Mouse (Mus musculus) lung, postnatal 36 days (tissue): ENCODE measurements around the gene Sh2d3c.

ENCODE experiments used
- DNase-seq: peaks from one replicate; pipeline ENCODE4 v3.0.0; 2022; ENCODE audit warnings: mixed read lengths

Sh2d3c gene

DNA sequence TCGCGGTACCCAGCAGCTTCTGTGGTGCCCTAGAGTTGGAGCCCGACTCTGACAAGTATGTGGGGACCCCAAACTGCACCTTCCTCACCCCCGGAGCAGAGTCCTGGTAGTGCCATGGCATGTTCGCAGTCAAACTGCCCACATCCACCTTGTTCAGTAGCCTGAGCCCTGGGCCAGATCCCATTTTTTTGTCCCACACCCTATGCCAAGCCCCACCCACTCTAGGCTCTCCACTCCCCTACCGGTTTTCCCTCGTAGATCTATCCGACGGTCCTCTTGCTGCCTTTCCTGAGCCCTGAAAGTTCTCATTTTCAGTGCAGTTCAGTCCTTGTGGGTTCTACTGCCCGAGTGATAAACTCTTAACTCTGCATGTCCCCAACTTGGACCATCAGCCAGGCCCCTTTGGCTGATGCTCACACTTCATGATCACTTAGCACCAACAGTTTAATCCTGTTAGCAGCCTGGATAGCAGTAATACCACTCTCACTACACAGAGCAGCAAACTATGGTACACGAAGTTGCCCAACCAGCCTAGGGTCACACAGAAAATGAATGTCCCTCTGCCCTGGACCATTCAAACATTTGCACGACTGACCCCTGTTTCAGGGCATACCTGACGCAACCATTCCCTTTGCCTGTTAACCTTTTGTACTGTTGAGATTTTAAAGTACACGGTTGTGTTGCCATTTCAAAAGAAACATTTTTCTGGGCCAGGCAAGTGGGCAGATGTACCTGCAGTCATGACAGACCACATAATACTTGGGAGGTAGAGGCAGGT, 19.7 kb upstream of the Sh2d3c start:
- DNase-seq = no peak

DNA sequence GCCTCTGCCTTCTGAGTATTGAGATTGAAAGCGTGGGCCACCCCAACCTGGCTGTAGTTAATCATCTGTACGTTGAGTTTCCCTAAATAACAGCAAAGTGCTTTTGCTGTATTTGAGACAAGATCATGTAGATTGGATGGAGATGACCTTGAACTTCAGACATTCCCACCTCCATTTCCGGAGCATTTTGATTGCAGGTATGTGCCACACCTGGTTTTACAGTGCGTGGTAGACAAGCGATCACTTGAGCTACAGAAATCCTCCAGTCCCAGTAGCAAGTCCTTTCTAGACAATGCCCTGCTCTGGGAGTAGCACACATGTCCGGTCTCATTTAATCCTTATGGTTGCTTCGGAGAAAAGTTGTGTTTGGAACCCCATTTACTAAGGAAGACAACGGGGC, 17.8 kb upstream of the Sh2d3c start:
- no peak for DNase-seq

DNA sequence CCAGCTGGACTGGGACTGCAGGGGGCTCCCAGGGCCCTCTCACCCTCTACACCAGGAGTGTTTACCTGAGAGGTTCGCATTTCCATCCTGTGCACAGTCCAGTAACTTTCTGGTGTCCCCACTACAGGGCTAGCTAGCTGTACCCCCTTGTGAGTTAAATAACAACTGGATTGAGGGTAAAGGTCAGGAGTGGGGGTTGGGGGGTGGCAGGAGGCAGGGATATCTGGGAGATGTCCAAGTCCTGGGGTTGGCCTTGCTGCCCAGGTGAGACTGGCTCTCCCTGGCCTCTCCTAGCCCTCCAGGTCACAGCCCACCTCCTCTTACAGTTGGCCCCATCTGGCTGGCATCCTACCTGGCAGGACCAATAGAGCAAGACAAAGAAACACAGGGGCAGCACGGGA, 16.8 kb upstream of the Sh2d3c start, which contains the start of gene Fpgs:
TSS of gene Fpgs (minus strand) at position 125 of the 401 bp plus-strand sequence.
- no peak for DNase-seq

DNA sequence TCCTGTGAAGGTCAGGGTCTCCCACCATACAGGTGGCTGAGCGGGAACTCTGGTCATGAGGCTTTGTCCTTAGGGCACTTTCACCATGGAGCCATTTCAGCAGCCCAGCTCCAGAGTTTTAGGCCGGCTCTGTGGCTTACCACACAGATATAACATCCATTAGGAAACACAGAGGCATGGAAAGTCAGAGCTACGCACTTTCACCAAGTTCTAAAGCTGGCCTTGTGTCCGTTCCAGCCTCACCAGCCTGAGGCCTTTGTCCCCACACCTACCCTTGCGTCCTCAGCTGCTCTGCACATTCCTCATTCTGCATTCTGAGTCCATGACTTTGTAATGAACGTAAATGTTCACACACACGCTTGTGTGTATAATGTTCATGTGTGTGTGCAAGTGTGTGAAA, 15.8 kb upstream of the Sh2d3c start:
- no peak for DNase-seq

DNA sequence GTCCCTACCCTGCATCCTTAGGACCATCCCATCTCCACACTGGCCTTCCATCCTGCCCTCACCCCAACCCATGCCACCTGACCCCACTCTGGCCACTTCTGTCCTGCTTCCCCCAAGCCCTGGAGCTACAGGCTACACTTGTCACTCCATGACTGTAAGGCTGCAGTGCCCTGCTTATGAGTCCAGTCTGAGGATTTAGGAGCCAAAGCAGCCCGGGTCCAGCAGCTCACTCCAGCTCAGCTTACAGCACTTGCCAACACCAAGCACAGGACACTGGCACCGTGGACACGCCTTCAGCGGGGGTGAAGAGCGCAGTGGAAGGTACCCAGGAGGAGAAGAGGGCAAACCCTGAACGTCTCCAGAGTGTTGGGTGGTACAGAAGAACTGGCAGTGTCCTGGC, 13.9 kb upstream of the Sh2d3c start:
- no peak for DNase-seq

DNA sequence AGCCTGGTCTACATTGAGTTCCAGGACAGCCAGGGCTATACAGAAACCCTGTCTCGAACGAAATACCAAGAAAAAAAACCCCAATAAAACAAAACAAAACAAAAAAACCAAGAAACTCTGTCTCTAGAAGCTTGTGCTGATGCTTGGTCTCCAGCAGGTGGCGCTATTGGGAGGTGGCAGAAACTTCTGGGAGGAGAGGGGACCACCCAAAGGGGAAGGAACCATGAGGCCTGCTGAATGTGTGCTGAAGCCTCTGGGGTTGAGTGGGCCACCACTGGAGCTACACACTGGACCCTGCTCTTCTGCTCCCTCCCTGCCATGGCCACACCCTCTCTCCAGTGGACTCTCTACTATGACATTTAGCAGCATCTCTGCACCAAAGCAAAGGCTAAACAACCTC, 12.2 kb upstream of the Sh2d3c start:
- DNase-seq = peak; percentile 47

DNA sequence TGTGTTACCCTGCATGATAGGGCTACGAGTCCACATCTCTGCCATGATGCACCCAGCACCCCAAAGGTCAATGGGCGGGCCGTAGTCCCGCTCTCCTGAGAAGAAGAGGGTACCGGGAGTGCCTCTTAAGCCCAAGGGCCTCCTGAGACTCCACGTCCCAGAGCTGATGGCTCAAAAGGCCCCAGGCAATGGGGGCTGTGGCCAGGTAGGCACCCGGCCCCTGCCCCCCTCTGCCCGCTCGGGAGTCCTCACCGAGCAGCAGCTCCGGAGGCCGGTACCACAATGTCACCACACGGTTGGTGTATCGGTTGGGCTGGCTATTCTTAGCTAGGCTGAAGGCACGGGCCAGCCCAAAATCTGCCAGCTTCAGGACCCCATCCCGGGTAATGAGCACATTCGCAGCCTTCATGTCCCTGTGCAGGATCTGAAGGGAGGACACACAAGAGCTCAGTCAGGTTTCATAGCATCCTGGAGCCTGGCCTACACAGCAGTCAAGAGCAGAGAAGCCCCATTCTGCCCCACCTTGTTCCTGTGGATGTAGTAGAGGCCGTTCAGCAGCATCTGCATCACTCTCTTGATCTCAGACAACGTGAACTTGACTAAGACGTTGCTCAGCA, 11.2 kb upstream of the Sh2d3c start:
- DNase-seq = no peak

DNA sequence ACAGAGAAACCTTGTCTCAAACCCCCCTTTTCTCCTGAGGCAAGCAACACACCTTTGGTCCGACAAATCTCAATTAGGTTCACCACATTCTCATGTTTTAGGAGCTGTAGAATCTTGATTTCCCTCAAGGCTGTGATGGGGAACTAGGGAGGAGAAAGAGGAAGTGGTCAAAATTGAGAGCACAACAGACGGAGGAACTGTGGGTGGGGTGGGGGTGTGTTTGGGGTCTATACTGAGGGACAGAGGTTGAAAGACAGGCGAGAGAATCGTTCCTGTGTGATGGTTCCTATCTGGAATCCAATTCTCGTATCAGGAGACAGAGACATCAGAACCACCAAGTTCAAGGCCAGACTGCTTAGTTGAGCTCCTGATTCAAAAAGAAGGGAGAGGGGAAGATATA, 10.4 kb upstream of the Sh2d3c start:
- DNase-seq = peak; percentile 58

DNA sequence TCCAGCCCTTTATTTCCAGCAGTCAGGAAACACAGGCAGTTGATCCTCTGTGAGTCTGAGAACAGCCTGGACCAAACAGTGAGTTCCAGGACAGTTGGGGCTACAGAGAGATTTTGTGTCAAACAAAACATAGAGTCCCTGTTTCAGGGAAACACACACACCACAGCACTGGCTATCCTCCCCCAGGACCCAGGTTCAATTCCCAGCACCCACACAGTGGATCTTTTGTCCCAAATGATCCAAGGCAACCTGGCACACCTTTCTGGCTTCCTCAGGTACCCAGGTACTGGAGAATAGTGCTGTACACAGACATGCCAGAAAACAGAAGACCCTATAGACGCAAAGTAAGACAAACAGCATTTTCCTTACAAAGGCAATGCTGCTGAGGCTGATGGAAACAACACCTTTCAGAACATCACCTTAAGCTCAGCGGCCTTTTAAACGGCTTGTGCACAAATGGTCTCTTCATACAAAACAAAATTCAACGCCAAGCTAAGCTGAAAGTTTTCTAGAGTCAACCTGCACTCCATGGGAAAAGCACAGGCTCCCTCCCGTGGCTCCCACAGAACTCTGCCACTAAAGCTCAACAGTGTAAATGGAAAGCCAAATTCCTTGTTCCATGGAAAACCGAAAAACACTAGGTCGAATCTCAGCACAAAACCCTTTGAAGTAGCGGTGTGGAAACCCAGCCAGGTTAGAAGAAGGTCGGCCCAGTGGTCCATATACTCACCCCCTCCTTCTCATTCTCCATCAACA, 9.4 kb upstream of the Sh2d3c start:
- no peak for DNase-seq

DNA sequence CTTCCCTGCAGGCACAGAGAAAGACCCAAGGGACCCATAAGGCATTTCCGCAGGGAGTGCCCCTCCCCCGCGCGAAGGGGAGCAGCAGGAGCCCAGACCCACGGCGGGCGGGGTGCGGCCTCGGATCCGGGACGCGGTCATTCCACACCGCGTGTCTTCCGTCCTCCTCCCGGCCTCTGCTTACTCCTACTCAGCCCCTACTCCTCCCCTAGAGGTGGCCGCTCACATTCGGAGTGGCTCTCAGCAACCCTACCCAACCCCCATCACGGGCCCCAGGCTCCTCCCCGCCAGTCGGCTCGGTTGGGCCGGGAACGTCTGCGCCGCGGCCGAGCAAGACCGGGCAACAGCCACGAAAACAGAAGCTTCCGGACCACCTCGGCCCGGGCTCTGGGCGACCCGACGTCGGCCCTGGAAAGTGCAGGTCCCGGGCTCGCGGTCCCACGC, 8.7 kb upstream of the Sh2d3c start:
- peak; percentile 71 for DNase-seq

DNA sequence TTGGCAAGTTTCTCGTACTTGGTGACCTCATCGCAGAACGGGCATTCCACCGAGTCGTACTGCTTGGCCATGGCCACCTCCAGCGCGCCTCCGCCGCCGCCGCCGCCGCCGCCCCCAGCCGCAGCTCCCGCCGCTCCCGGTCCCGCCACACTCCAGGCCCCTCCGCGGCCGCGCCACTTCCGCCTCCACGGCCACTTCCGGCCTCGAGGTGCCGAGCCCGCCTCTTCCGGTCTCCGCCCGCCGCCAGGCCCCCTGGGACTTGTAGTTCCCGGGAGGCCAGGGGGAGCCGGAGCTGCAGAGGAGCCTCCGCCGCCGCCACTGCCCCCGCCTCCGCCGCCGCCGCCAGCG, 8.3 kb upstream of the Sh2d3c start:
- peak; percentile 95 for DNase-seq

DNA sequence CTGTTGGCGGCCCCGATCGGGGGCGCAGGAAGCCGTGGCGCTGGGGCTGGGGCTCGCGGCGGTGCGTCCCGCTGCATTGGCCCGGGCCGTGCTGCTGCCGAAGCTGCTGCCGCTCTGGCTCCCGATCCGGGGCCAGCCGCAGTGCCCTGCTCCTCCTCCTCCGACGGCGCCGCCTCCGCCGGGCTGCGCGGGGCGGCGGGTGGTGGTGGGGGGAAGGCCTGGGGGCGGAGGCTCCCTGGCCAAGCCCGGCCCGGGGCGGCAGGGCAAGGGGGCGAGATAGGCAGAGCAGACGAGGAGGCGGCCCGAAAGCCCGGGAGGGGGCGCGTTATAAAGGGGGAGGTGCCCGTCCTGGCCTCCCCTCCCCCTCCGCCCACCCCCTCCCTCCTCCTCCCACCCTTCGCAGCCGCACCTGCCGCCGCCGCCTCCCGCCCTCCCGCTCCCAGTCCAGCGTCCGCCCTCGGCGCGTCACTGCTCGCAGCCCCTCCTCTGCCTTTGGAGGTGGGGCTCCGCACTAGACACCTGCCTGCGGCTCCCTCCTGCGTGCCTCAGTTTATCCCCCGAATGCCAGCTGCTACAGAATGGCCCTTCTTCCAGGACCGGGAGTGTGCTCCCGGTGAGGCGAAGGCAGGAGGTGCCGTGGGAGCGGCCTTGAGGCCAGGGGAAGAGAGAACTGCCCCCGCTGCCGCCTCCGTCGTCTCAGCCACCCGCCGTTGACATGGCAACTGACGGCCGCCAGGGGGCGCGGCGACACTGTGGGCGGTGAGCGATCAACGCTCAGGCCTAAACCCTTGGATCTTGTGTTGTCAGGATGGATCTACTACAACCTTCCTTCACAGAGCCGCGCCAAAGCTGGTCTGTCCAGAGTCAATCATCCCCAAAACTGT, 7.7 kb upstream of the Sh2d3c start, which contains the start of gene Cdk9:
TSS of gene Cdk9 (minus strand) at position 143 of the 884 bp plus-strand sequence.
- DNase-seq = peak; percentile 94

DNA sequence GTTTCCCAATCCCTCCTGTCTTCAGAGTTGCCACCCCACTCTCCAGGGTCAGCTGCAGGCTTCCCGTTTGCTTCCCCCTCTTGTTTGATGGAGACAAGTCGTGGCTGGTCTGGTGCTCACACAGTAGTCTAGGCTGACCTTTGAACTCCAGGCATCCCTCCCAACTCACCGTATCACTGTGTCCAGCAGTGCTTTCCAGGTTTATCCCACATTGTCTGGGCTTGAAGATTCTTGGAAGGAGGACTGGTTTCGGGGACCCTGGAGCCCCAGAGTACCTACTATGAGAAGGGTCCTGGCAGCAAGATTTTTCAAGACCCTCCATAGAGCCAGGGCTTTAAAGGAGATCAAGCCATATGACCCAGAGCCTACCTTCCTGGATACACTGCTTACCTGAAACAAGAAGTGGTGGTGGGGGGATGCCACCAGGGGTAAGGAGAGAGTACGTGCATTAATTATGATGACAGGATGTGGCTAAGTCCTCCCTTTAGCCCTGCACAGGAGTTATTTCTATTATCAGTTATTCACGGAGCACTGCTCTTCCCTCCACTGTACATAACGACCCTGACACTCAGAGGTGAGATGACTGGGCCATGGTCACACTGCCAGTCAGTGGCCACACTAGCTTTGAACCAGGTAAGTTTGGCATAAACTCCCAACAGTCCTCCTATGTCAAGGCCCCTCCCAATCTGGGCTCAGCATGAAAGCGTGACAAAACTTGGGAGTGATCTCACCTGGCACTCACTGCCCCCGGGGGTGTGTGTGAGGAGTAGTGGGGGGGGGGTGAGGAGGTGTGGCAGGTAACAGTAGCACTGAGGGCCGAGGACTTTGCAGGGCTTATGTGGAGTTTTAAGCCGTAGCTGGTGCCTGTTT, 6.5 kb upstream of the Sh2d3c start:
- peak; percentile 18 for DNase-seq

DNA sequence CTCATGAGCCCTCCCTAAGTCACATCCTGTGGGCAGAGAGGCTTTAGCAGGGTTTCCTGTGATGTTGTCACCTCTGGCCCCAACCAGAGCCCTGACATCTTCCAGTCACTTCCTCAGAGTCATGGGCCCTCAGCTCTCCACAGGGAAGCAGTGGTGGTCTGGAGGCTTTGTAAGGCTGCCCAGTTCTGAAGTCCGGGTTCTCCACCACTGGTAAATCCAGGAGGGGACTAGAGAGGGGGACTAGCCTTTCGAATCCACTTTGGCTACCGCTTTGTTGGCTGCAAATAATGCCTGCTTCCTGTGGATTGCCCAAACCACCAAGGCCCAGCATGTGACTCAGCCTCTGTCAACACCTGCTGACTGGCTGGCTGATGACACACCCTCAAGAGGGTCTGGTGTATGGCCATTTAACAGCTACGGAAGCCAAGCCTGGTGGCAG, 5.8 kb upstream of the Sh2d3c start:
- DNase-seq = peak; percentile 79

DNA sequence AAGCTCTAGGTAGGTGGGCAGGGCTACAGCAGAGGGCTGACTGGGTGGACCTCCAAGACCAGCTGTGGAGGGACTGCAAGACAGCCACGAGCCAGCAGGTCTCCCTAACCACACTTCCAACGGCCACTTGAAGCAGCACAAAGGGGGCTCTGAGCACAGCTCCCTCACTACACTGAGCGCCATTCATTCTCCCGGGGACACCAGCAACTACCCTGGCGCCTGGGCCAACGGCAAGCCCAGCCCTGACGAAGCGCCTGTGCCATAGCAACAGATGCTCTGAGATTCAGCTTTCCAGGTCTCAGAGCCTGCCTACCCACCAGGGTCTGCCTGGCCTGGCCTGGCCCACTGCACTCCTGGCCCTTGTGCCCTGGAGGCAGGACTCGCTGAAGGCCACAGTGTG, 2.1 kb upstream of the Sh2d3c start:
- DNase-seq = no peak

DNA sequence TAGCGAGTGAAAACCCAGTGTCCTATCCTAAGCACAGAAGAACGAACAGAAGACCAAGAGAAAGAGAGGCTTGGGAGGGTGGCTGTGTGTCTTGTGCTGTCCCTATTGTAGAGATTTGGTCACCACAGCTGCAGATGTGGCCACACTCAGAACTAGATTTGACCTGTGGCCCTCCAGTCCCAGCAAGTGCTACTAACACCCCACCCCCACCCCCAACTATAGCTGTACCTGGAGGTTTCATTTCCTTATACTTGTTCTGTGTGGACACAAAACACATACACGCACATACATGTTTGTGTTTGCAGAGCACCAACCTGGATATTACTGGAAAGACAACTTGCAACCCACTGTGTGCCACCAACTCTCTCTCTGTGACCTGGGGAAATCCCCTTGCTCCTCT, 802 bp upstream of the Sh2d3c start:
- DNase-seq = no peak

DNA sequence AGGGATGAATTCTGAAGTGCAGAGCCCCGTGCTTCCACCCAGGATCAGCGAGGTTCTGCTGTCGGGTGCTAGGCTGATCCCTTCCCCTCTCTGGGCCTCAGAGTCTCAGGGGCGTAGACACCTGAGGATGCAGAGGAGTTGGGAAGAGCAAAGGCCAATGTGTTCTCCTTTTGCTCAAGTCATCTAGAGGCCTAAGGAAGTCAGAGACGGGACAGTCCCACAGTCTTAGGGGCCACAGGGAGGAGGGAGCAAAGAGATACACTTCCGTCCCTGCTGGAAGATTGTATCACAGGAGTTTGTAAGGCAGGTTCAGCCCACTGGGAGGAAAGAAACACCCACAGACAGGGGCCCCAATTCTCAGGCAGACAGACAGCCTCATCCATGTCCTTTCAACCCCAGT, 1.2 kb downstream of the Sh2d3c start:
- no peak for DNase-seq

DNA sequence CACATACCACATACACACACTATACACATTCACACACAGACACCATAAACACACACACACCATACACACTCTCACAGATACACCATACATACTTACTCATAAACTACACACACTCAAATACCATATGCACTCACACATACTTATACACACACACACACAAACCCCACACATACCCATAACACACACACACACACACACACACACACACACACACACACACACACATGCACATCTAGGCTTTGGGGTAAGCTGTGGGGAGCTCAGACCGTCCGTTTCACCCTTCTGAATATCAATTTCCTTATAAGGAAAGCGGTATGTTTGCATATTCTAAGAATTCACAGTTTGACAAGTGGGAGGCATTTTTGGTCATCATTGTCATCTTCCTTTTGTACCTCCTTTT, 1.7 kb downstream of the Sh2d3c start:
- no peak for DNase-seq

DNA sequence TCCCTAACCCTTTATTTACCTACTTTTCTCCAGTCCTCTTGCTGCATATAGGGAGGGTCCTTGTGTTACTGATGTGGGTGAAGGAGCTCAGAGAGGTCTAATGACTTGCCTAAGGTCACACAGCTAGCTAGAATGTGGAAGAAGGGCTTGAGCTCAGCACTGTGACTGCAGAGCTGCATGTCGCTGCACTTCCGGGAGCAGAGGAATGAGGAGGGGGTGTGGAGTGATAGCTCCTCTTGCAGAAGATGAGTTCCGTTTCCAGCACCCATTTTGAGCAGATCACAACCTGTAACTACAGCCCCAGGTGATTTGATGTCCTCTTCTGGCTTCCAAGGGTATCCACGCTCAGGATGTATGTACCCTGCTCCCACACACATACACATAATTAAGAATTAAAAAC, 3.3 kb downstream of the Sh2d3c start:
- DNase-seq = no peak

DNA sequence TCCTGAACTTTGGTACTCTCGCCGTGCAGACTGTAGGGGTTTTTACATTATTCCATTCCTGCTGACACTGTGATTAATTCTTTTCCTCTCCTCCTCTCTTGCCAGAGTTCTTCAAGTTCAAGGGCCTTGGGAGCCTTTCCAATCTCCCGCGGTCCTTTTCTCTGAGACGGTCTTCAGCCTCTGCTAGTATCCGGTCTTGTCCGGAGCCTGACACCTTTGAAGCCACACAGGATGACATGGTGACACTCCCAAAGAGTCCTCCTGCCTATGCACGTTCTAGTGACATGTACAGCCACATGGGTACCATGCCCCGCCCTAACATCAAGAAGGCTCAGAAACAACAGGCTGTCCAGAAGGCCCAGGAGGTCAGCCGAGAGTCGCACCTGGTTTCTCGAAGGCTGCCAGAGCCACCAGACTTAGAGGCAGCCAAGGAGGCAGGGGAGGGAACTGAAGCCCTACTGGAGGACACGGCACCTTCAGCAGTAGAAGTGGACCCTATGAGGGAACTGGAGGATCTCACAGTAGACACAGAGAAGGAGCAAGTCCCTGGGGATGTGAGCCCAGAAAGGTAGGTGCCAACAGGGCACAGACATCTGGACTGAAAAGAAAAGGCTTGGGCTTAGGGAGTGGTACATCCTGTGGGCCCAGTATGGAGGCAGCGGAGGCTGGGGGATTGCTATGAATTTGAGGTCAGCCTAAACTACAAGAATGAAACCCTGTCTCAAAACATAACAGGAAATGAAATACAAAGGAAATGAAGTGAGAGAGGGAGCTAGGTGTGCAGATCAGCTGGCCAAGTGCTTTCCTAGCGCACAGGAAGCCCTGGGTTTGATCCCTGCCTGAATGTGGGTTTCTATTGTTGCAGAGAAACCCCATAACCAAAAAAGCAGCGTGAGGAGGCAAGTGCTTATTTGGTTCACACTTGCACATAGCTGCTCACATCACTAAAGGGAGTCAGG, 4.3 kb downstream of the Sh2d3c start:
- DNase-seq = no peak

DNA sequence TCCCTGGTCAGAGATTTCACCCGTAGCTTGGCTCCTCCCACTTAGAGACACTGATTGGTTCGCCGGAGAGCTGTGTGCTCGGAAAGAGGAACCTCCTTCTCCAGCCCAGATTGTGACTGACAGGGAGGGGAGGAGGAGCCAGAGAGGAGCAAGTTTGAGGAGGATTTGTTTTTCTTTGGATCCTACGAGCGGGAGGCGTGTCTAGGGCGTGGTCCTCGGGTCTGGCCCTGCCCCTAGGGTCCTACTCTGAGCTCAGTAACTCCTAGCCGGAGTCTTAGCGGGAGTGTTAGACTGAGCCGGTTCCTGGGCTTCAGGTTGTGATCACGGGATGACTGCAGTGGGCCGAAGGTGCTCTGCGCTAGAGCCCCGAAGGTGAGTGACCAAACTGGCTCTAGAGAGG, 6.6 kb downstream of the Sh2d3c start:
- DNase-seq = peak; percentile 99
